Mouse (Mus musculus): Measurements from ENCODE around the gene Alyref. TPM values are rescaled to one million over a fixed set of nuclear protein-coding genes. Genes with fewer than 3 reads are reported as not detected.

Alyref gene
- polyA plus RNA-seq, 1 experiment from 2014 or later = 213 TPM

- Histone ChIP-seq H3K9me3 (ENCODE audit: control insufficient read depth, low read length) (no peaks in the 10 kb centered on the region), H3K4me3 (ENCODE audit: low read depth, low read length) (peak overlapping the region; percentile 98), H3K27me3 (ENCODE audit: control insufficient read depth, insufficient read depth, low read length) (no peaks in the 10 kb centered on the region), H3K36me3 (ENCODE audit: control insufficient read depth, insufficient read depth, low read length) (peaks cover 19% of the 10 kb centered on the region), H3K4me2 (replicated peaks; ENCODE audit: low read depth) (peak overlapping the region; percentile 80), H3K4me1 (replicated peaks; ENCODE audit: control insufficient read depth, insufficient read depth) (peaks cover 4% of the 10 kb centered on the region; the same call in 1 of the 2 replicates), H3K9ac (ENCODE audit: low read length) (peak overlapping the region; percentile 96), H3K27ac (replicated peaks) (peak overlapping the region; percentile 96)
- no peak for TF ChIP-seq CTCF (IDR thresholded peaks at IDR 0.05; ENCODE audit: low read depth)
- TF ChIP-seq EP300 (optimal IDR thresholded peaks at IDR 0.05) = no peak
- no peak for ATAC-seq (ENCODE audit: low FRiP score, low TSS enrichment)
- no peak for DNase-seq (ENCODE audit: low spot score)
- 4% methylated on average over 11 of the region's 11 CpGs for WGBS
Observed at GRCm38 (mm10) chr11:120571754-120572416, 26.3 kb downstream of the Alyref start.

GRCm38 (mm10) chr11:120571122-120571521 lies 27.0 kb downstream of the Alyref start:
- Histone ChIP-seq H3K27ac (replicated peaks) (peak overlapping the region; percentile 69; the same call in 1 of the 2 replicates), H3K36me3 (ENCODE audit: control insufficient read depth, insufficient read depth, low read length) (peaks cover 22% of the 10 kb centered on the region), H3K4me3 (ENCODE audit: low read depth, low read length) (peak overlapping the region; percentile 98), H3K27me3 (ENCODE audit: control insufficient read depth, insufficient read depth, low read length) (no peaks in the 10 kb centered on the region), H3K4me2 (replicated peaks; ENCODE audit: low read depth) (peak overlapping the region; percentile 80), H3K9ac (ENCODE audit: low read length) (peak overlapping the region; percentile 96), H3K4me1 (replicated peaks; ENCODE audit: control insufficient read depth, insufficient read depth) (peaks cover 4% of the 10 kb centered on the region; the same call in 1 of the 2 replicates), H3K9me3 (ENCODE audit: control insufficient read depth, low read length) (no peaks in the 10 kb centered on the region)
- DNase-seq (ENCODE audit: low spot score) (no peak), ATAC-seq (ENCODE audit: low FRiP score, low TSS enrichment) (no peak)
- TF ChIP-seq EP300 (optimal IDR thresholded peaks at IDR 0.05) = no peak
- 47% methylated on average over 3 of the region's 3 CpGs for WGBS

- DNase-seq (ENCODE audit: low spot score) = no peak
Observed at GRCm38 (mm10) chr11:120568324-120568723, 29.8 kb downstream of the Alyref start.

GRCm38 (mm10) chr11:120565114-120565513 lies 33.1 kb downstream of the Alyref start:
- Histone ChIP-seq H3K4me3 (ENCODE audit: low read depth, low read length) (no peak overlapping the region), H3K9me3 (ENCODE audit: control insufficient read depth, low read length) (no peaks in the 10 kb centered on the region), H3K27me3 (ENCODE audit: control insufficient read depth, insufficient read depth, low read length) (no peaks in the 10 kb centered on the region), H3K36me3 (ENCODE audit: control insufficient read depth, insufficient read depth, low read length) (peaks cover 68% of the 10 kb centered on the region), H3K4me1 (replicated peaks; ENCODE audit: control insufficient read depth, insufficient read depth) (no peaks in the 10 kb centered on the region), H3K4me2 (replicated peaks; ENCODE audit: low read depth) (no peak overlapping the region), H3K27ac (replicated peaks) (no peak overlapping the region), H3K9ac (ENCODE audit: low read length) (no peak overlapping the region)
- ATAC-seq (ENCODE audit: low FRiP score, low TSS enrichment) (no peak), DNase-seq (ENCODE audit: low spot score) (no peak)
- WGBS = 75% methylated on average over 9 of the region's 9 CpGs
- TF ChIP-seq EP300 (optimal IDR thresholded peaks at IDR 0.05) (no peak), CTCF (IDR thresholded peaks at IDR 0.05; ENCODE audit: low read depth) (peak; percentile 26; the same call in 1 of the 2 replicates)

More at GRCm38 (mm10) chr11:120568324-120568723, 29.8 kb downstream of the Alyref start:
- H3K4me3 ChIP-seq (ENCODE audit: low read depth, low read length) = no peak overlapping the region
- no peaks in the 10 kb centered on the region; the same call in 1 of the 2 replicates for H3K4me1 ChIP-seq (replicated peaks; ENCODE audit: control insufficient read depth, insufficient read depth)
- H3K27me3 ChIP-seq (ENCODE audit: control insufficient read depth, insufficient read depth, low read length) = no peaks in the 10 kb centered on the region
- ATAC-seq (ENCODE audit: low FRiP score, low TSS enrichment) = no peak
- H3K9me3 ChIP-seq (ENCODE audit: control insufficient read depth, low read length) = no peaks in the 10 kb centered on the region
- peaks cover 37% of the 10 kb centered on the region for H3K36me3 ChIP-seq (ENCODE audit: control insufficient read depth, insufficient read depth, low read length)
- H3K9ac ChIP-seq (ENCODE audit: low read length) = no peak overlapping the region
- TF ChIP-seq EP300 (optimal IDR thresholded peaks at IDR 0.05) (no peak), CTCF (IDR thresholded peaks at IDR 0.05; ENCODE audit: low read depth) (no peak)
- no peak overlapping the region for H3K4me2 ChIP-seq (replicated peaks; ENCODE audit: low read depth)
- no peak overlapping the region for H3K27ac ChIP-seq (replicated peaks)
- WGBS = 87% methylated on average over 6 of the region's 6 CpGs

- WGBS = 94% methylated on average over 13 of the region's 13 CpGs
- no peaks in the 10 kb centered on the region for H3K4me1 ChIP-seq (replicated peaks; ENCODE audit: control insufficient read depth, insufficient read depth)
- ATAC-seq (ENCODE audit: low FRiP score, low TSS enrichment) = no peak
- H3K4me2 ChIP-seq (replicated peaks; ENCODE audit: low read depth) = no peak overlapping the region
- H3K4me3 ChIP-seq (ENCODE audit: low read depth, low read length) = no peak overlapping the region
- H3K9me3 ChIP-seq (ENCODE audit: control insufficient read depth, low read length) = no peaks in the 10 kb centered on the region
- no peak overlapping the region for H3K9ac ChIP-seq (ENCODE audit: low read length)
- no peak for DNase-seq (ENCODE audit: low spot score)
- H3K27me3 ChIP-seq (ENCODE audit: control insufficient read depth, insufficient read depth, low read length) = no peaks in the 10 kb centered on the region
- no peak for TF ChIP-seq CTCF (IDR thresholded peaks at IDR 0.05; ENCODE audit: low read depth)
- no peak for TF ChIP-seq EP300 (optimal IDR thresholded peaks at IDR 0.05)
- H3K36me3 ChIP-seq (ENCODE audit: control insufficient read depth, insufficient read depth, low read length) = peaks cover 68% of the 10 kb centered on the region
- no peak overlapping the region for H3K27ac ChIP-seq (replicated peaks)
Observed at GRCm38 (mm10) chr11:120562949-120563348, 35.2 kb downstream of the Alyref start.

- H3K27me3 ChIP-seq (ENCODE audit: control insufficient read depth, insufficient read depth, low read length) = no peaks in the 10 kb centered on the region
- H3K9me3 ChIP-seq (ENCODE audit: control insufficient read depth, low read length) = no peaks in the 10 kb centered on the region
- TF ChIP-seq EP300 (optimal IDR thresholded peaks at IDR 0.05) = no peak
- TF ChIP-seq CTCF (IDR thresholded peaks at IDR 0.05; ENCODE audit: low read depth) = no peak
- 90% methylated on average over 13 of the region's 13 CpGs for WGBS
- H3K4me3 ChIP-seq (ENCODE audit: low read depth, low read length) = no peak overlapping the region
- H3K36me3 ChIP-seq (ENCODE audit: control insufficient read depth, insufficient read depth, low read length) = peaks cover 54% of the 10 kb centered on the region
- no peak overlapping the region for H3K9ac ChIP-seq (ENCODE audit: low read length)
- H3K4me1 ChIP-seq (replicated peaks; ENCODE audit: control insufficient read depth, insufficient read depth) = no peaks in the 10 kb centered on the region
- H3K27ac ChIP-seq (replicated peaks) = no peak overlapping the region
- H3K4me2 ChIP-seq (replicated peaks; ENCODE audit: low read depth) = no peak overlapping the region
- DNase-seq (ENCODE audit: low spot score) = no peak
- ATAC-seq (ENCODE audit: low FRiP score, low TSS enrichment) = no peak
Observed at GRCm38 (mm10) chr11:120560952-120561728, 37.0 kb downstream of the Alyref start.
